Mouse (Mus musculus) adrenal gland, adult (tissue): ENCODE measurements around the gene Zfp597.
"Not testable (repeated sequence)": the region's sequence is repeated elsewhere in the genome, so short reads cannot be mapped to it uniquely, and the experiment has no call there.

Experiments
- DNase-seq, 2 experiments: peaks; one replicate each; pipeline ENCODE4 v3.0.0; 2022 to 2023; ENCODE audit warnings: low spot score in 1 of 2; ENCODE audit not compliant: inconsistent age in 2 of 2

Zfp597 gene

GRCm38 (mm10) chr16:3859254-3859653 is 25.1 kb downstream of the Zfp597 start:
- no peak for DNase-seq

GRCm38 (mm10) chr16:3855776-3856175 is 28.6 kb downstream of the Zfp597 start:
- no peak for DNase-seq

- peak in 1 of 2 experiments; percentile 32 for DNase-seq
Observed at GRCm38 (mm10) chr16:3854437-3855182, 29.8 kb downstream of the Zfp597 start.

GRCm38 (mm10) chr16:3852586-3852985 is 31.8 kb downstream of the Zfp597 start:
- peak in 1 of 2 experiments; percentile 49 for DNase-seq

GRCm38 (mm10) chr16:3851301-3851700 is 33.1 kb downstream of the Zfp597 start:
- peak; percentile 78 to 91 for DNase-seq

- DNase-seq: peak in 1 of 2 experiments; percentile 54
Observed at GRCm38 (mm10) chr16:3848416-3848815, 35.9 kb downstream of the Zfp597 start.

- DNase-seq: peak; percentile 40 to 74
Observed at GRCm38 (mm10) chr16:3847871-3848270, 36.5 kb downstream of the Zfp597 start.

- DNase-seq: peak; percentile 96 to 99
Observed at GRCm38 (mm10) chr16:3846711-3847518, 37.4 kb downstream of the Zfp597 start, which contains the start of gene Zfp174. Gene Zfp174, plus strand, starts transcription at chr16:3847268.

GRCm38 (mm10) chr16:3843796-3844195 is 40.6 kb downstream of the Zfp597 start:
- no peak for DNase-seq

GRCm38 (mm10) chr16:3842989-3843388 is 41.4 kb downstream of the Zfp597 start:
- DNase-seq: no peak

GRCm38 (mm10) chr16:3839157-3839885 is 45.0 kb downstream of the Zfp597 start:
- peak; percentile 42 to 83 for DNase-seq

GRCm38 (mm10) chr16:3835461-3835860 is 48.9 kb downstream of the Zfp597 start:
- peak in 1 of 2 experiments; percentile 61 for DNase-seq

- DNase-seq: peak in 1 of 2 experiments; percentile 24
Observed at GRCm38 (mm10) chr16:3830588-3831109, 53.7 kb downstream of the Zfp597 start, which contains the start of gene Olfr15. Gene Olfr15, plus strand, starts transcription at chr16:3830878.

GRCm38 (mm10) chr16:3829727-3830126 is 54.6 kb downstream of the Zfp597 start:
- no peak for DNase-seq

- no peak for DNase-seq
Observed at GRCm38 (mm10) chr16:3828021-3828420, 56.3 kb downstream of the Zfp597 start.

GRCm38 (mm10) chr16:3820202-3820601 is 64.2 kb downstream of the Zfp597 start:
- DNase-seq: peak; percentile 13 to 29

GRCm38 (mm10) chr16:3814667-3815066 is 69.7 kb downstream of the Zfp597 start:
- DNase-seq: not testable (repeated sequence)
